Mouse (Mus musculus) myocyte (in vitro differentiated cells): ENCODE data around the gene Lgsn. TPM values are rescaled to one million over a fixed set of nuclear protein-coding genes. Genes with fewer than 3 reads are reported as not detected.

Experiments used
- H3K27me3 ChIP-seq: one replicate; pipeline ENCODE4 v1.6.1; 2011; ENCODE audit not compliant: control insufficient read depth, insufficient read depth, insufficient read length
- H3K36me3 ChIP-seq: one replicate; pipeline ENCODE4 v1.6.1; 2011; ENCODE audit not compliant: control insufficient read depth, insufficient read depth
- H3K4me2 ChIP-seq: one replicate; pipeline ENCODE4 v1.6.1; 2011; ENCODE audit warnings: low read depth, control low read depth
- H3K4me3 ChIP-seq: one replicate; pipeline ENCODE4 v1.5.1; 2011; ENCODE audit warnings: mild to moderate bottlenecking, control low read depth, moderate library complexity
- H3K79me2 ChIP-seq: one replicate; pipeline ENCODE4 v1.6.1; 2011; ENCODE audit not compliant: control insufficient read depth, insufficient read depth
- H3ac ChIP-seq: one replicate; pipeline ENCODE4 v1.6.1; 2011; ENCODE audit not compliant: control insufficient read depth, insufficient read length
- CEBPB ChIP-seq: IDR thresholded peaks from 2 replicates; pipeline ENCODE4 v1.6.1; 2011; ENCODE audit warnings: mild to moderate bottlenecking, moderate library complexity; ENCODE audit not compliant: poor library complexity, insufficient read depth, severe bottlenecking
- MAX ChIP-seq: IDR thresholded peaks from one replicate; pipeline ENCODE4 v1.6.1; 2011; ENCODE audit warnings: low read depth, mild to moderate bottlenecking, control low read depth
- POLR2A ChIP-seq: IDR thresholded peaks from one replicate; pipeline ENCODE4 v1.6.1; 2011; ENCODE audit warnings: low read depth, mild to moderate bottlenecking, control low read depth, moderate library complexity; ENCODE audit not compliant: insufficient read length
- POLR2AphosphoS2 ChIP-seq: IDR thresholded peaks from one replicate; pipeline ENCODE4 v1.6.1; 2011; ENCODE audit warnings: low read depth, control low read depth; ENCODE audit not compliant: insufficient read length
- REST ChIP-seq: IDR thresholded peaks from one replicate; pipeline ENCODE4 v1.6.1; 2011; ENCODE audit warnings: mild to moderate bottlenecking, control low read depth, moderate library complexity; ENCODE audit not compliant: insufficient read depth, insufficient read length
- TCF12 ChIP-seq: IDR thresholded peaks from one replicate; pipeline ENCODE4 v1.6.1; 2011; ENCODE audit warnings: mild to moderate bottlenecking, control low read depth; ENCODE audit not compliant: poor library complexity, insufficient read depth, severe bottlenecking
- USF1 ChIP-seq: IDR thresholded peaks from one replicate; pipeline ENCODE4 v1.6.1; 2011; ENCODE audit warnings: low read depth, mild to moderate bottlenecking, control low read depth, moderate library complexity
- polyA plus RNA-seq: library from polyadenylated mRNA; unstranded; fragments of >200 nt; fragmentation: generic; extraction: Trizol; gene quantifications from one replicate; pipeline ENCODE4 v1.2.1, GENCODE M21; 2012; ENCODE audit warnings: missing spikeins

Lgsn gene
- polyA plus RNA-seq, 1 experiment = not detected

GRCm38 (mm10) chr1:31233319-31234036, 57.3 kb downstream of the Lgsn start:
- Histone ChIP-seq H3ac (no peak overlapping the region), H3K4me2 (no peak overlapping the region), H3K4me3 (no peak overlapping the region), H3K36me3 (no peaks in the 10 kb centered on the region), H3K27me3 (no peaks in the 10 kb centered on the region), H3K79me2 (no peaks in the 10 kb centered on the region)
- no peak for TF ChIP-seq MAX
- no peak for TF ChIP-seq USF1
- TF ChIP-seq CEBPB = no peak
- TF ChIP-seq TCF12 = no peak
- no peak for TF ChIP-seq REST
- TF ChIP-seq POLR2AphosphoS2 = no peak
- no peak for TF ChIP-seq POLR2A

Other genes starting within 250 kb of the Lgsn start
- not detected for gene AC153137.1, start 198.4 kb upstream of the Lgsn start, polyA plus RNA-seq
- gene 4931428L18Rik, start 46.3 kb downstream of the Lgsn start, polyA plus RNA-seq = 0.16 TPM
- not detected for gene Pih1d3, start 46.4 kb downstream of the Lgsn start, polyA plus RNA-seq